Mouse (Mus musculus) lung, postnatal 0 days (tissue): ENCODE results near the gene Olfr1315-ps1. TPM values are rescaled to one million over a fixed set of nuclear protein-coding genes. Genes with fewer than 3 reads are reported as not detected.

ENCODE experiments used
- ATAC-seq: fragments of 200-750 bp; cut with Nextera tagmentation; 2 replicates; pipeline ENCODE4 v1.8.0; 2017; ENCODE audit warnings: moderate library complexity
- DNase-seq: peaks from one replicate; pipeline ENCODE4 v3.0.0-alpha.2; 2016; ENCODE audit warnings: low spot score
- H3K27ac ChIP-seq: fragments of 300-500 bp; sonication (generic); 2 replicates; pipeline ENCODE4 v1.5.1; 2014; ENCODE audit warnings: antibody characterized with exemption, mild to moderate bottlenecking, low read length, mixed read lengths
- H3K27me3 ChIP-seq: fragments of 300-500 bp; sonication (generic); replicated peaks from 2 replicates; pipeline ENCODE4 v1.6.1; 2014; ENCODE audit warnings: low read length, mixed read lengths; ENCODE audit not compliant: insufficient read depth
- H3K36me3 ChIP-seq: fragments of 300-500 bp; sonication (generic); 2 replicates; pipeline ENCODE4 v1.6.1; 2014; ENCODE audit warnings: low read length, mixed read lengths; ENCODE audit not compliant: insufficient read depth
- H3K4me1 ChIP-seq: fragments of 300-500 bp; sonication (generic); 2 replicates; pipeline ENCODE4 v1.6.1; 2014; ENCODE audit warnings: antibody characterized with exemption, low read depth, low read length, mixed read lengths; ENCODE audit not compliant: insufficient read depth
- H3K4me2 ChIP-seq: fragments of 300-500 bp; sonication (generic); replicated peaks from 2 replicates; pipeline ENCODE4 v1.6.1; 2014; ENCODE audit warnings: low read depth, mild to moderate bottlenecking, low read length, moderate library complexity, mixed read lengths
- H3K4me3 ChIP-seq: fragments of 300-500 bp; sonication (generic); 2 replicates; pipeline ENCODE4 v1.5.1; 2014; ENCODE audit warnings: low read depth, low read length
- H3K9ac ChIP-seq: fragments of 300-500 bp; sonication (generic); replicated peaks from 2 replicates; pipeline ENCODE4 v1.6.1; 2014; ENCODE audit warnings: low read depth, mild to moderate bottlenecking
- H3K9me3 ChIP-seq: fragments of 300-500 bp; sonication (generic); 2 replicates; pipeline ENCODE4 v1.6.1; 2016; ENCODE audit warnings: low read length, mixed read lengths
- CTCF ChIP-seq: IDR thresholded peaks from 2 replicates; pipeline ENCODE4 v1.5.1; 2016; ENCODE audit warnings: antibody characterized with exemption, mild to moderate bottlenecking
- EP300 ChIP-seq: IDR thresholded peaks from 2 replicates; pipeline ENCODE4 v1.6.1; 2016; ENCODE audit warnings: antibody characterized with exemption, mild to moderate bottlenecking, control low read depth
- WGBS: fragments of 180-500 bp; shearing (Covaris S2); extraction: QIAGEN DNeasy Blood & Tissue Kit; methylation state at CpG from one replicate; pipeline ENCODE4 v1.1.7; 2014; 5-methylcytosine and 5-hydroxymethylcytosine counted together
- polyA plus RNA-seq: library from polyadenylated mRNA; unstranded; fragments of >200 nt; fragmentation: Nextera tagmentation; extraction: Ambion mirVana; gene quantifications from 2 replicates; pipeline ENCODE4 v1.2.1, GENCODE M21; 2015

Olfr1315-ps1 gene
- not detected in 2 replicates for polyA plus RNA-seq

DNA sequence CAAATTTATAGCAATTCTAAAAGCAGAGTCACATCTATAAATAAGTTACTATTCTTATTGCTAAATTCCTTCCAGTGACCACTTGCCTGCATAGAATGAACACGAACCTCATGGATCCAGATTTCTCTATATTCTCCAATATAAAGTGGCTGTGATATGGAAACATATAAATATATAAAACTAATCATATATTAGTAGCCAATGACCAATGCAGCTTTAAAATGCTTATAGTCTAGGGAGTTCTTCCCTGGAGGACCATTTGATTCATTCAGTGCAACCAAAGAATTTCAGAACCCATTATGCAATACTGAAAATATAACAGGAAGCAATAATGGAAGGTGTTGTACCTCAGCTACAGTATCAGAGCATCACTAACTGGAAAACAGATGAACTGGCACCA lies at the start of gene Olfr1315-ps1:
Olfr1315-ps1 (minus strand) TSS at position 101 of the 400 bp plus-strand sequence.
- DNase-seq, result no peak
- no peaks in the 10 kb centered on the region for H3K36me3 ChIP-seq
- no peak within 1 kb of the TSS for H3K4me3 ChIP-seq
- no peak for ATAC-seq
- H3K4me2 ChIP-seq, result no peak within 1 kb of the TSS
- TF ChIP-seq CTCF (no peak), EP300 (no peak)
- H3K9ac ChIP-seq, result no peak within 1 kb of the TSS
- no peaks in the 10 kb centered on the region for H3K27me3 ChIP-seq
- H3K9me3 ChIP-seq, result no peaks in the 10 kb centered on the region
- WGBS, result 58% methylated on average over 1 of the region's 1 CpGs
- H3K27ac ChIP-seq, result no peak within 1 kb of the TSS
- H3K4me1 ChIP-seq, result no peaks in the 10 kb centered on the region

DNA sequence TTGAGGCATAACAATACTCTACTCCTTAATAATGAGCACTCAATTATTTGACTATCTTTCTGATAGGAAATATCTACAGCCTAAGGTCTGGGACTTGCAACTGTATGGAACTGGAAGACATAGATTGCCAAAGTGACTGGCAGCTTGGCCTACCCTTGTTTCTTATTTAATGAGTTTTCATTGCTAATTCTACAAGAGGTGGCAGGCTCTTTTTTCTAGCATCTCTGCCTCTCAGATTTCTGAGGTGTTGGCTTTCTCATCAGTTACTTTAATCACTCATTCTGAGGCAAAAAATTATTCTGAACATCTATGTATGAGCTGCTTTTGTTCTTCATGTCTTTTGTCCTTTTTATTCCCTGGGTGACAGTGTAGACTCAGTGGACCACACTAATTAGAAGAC lies 38.7 kb upstream of the Olfr1315-ps1 start, which contains the start of gene Olfr1318:
Olfr1318 (plus strand) TSS at position 301 of the 400 bp plus-strand sequence.
- ATAC-seq (no peak), DNase-seq (no peak)
- Histone ChIP-seq H3K4me1 (no peaks in the 10 kb centered on the region), H3K27me3 (no peaks in the 10 kb centered on the region), H3K9ac (no peak within 1 kb of the TSS), H3K27ac (no peak within 1 kb of the TSS), H3K4me3 (no peak within 1 kb of the TSS), H3K4me2 (no peak within 1 kb of the TSS), H3K36me3 (no peaks in the 10 kb centered on the region), H3K9me3 (no peaks in the 10 kb centered on the region)
- TF ChIP-seq CTCF, result no peak

DNA sequence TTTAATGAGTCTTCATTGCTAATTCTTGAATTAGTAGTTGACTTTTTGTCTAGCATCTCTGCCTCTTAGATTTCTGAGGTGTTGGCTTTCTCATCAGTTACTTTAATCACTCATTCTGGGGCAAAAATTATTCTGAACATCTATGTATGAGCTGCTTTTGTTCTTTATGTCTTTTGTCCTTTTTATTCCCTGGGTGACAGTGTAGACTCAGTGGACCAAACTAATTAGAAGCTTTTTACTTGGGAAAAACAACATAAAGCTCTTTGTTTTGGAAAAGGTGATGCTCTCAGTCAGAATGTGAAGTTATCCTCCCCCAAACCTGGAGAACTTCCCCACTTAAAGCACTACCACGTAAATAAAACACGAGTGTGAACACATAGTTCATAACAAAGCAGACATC lies 24.8 kb upstream of the Olfr1315-ps1 start, which contains the start of gene Olfr1317:
Olfr1317 (plus strand) TSS at position 301 of the 400 bp plus-strand sequence.
- no peak within 1 kb of the TSS for H3K27ac ChIP-seq
- WGBS, result 54% methylated on average over 2 of the region's 2 CpGs
- ATAC-seq (no peak), DNase-seq (no peak)
- no peak for TF ChIP-seq CTCF
- TF ChIP-seq EP300, result no peak
- no peak within 1 kb of the TSS for H3K9ac ChIP-seq
- H3K36me3 ChIP-seq, result no peaks in the 10 kb centered on the region
- H3K27me3 ChIP-seq, result no peaks in the 10 kb centered on the region
- no peaks in the 10 kb centered on the region for H3K4me1 ChIP-seq
- no peak within 1 kb of the TSS for H3K4me3 ChIP-seq
- H3K9me3 ChIP-seq, result no peaks in the 10 kb centered on the region
- no peak within 1 kb of the TSS for H3K4me2 ChIP-seq

DNA sequence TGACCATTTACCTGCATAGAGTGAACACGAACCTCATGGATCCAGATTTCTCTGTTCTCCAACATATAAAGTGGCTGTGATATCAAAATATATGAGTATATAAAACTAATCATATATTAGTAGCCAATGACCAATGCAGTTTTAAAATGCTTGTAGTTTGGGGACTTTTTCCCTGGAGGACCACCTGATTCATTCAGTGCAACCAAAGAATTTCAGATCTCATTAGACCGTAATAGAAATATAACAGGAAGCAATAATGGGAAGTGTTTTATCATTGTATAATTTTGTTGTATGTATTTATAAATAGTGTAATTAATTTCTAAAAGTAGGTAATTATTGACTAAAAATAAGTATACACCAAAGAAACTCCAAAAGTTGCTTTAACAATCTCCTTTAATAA lies 19.6 kb upstream of the Olfr1315-ps1 start, which contains the start of gene Olfr1316:
Olfr1316 (minus strand) TSS at position 101 of the 400 bp plus-strand sequence.
- DNase-seq, result no peak

DNA sequence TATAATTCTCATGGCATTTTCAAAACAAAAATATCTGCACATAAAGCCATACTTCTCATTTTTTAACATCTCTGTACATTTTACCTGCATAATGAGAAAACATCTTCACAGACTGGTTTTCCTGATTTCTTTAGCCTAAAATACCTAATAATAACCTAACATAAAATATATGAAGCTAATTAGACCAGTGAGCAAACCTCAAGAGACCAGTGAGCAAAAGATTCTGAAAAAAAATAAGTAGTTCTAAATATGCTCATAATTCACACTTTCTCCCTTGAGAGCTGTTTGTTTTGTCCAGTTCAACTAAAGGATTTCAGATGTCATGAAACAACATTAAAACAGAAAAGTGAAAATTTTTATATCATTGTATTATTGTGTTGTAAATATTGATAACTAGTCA lies 18.6 kb downstream of the Olfr1315-ps1 start, which contains the start of gene Olfr1314:
Olfr1314 (minus strand) TSS at position 101 of the 400 bp plus-strand sequence.
- no peak for ATAC-seq
- H3K27me3 ChIP-seq, result no peaks in the 10 kb centered on the region
- H3K4me3 ChIP-seq, result no peak within 1 kb of the TSS
- H3K27ac ChIP-seq, result no peak within 1 kb of the TSS
- H3K9me3 ChIP-seq, result no peaks in the 10 kb centered on the region
- no peak within 1 kb of the TSS for H3K9ac ChIP-seq
- no peak for DNase-seq
- H3K4me1 ChIP-seq, result no peaks in the 10 kb centered on the region
- no peak within 1 kb of the TSS for H3K4me2 ChIP-seq
- TF ChIP-seq EP300, result no peak
- no peak for TF ChIP-seq CTCF
- no peaks in the 10 kb centered on the region for H3K36me3 ChIP-seq

More for the DNA sequence above, 19.6 kb upstream of the Olfr1315-ps1 start, which contains the start of gene Olfr1316:
- ATAC-seq, result no peak
- no peaks in the 10 kb centered on the region for H3K4me1 ChIP-seq
- H3K27me3 ChIP-seq, result no peaks in the 10 kb centered on the region
- H3K27ac ChIP-seq, result no peak within 1 kb of the TSS
- H3K4me2 ChIP-seq, result no peak within 1 kb of the TSS
- WGBS, result 83% methylated on average over 2 of the region's 2 CpGs
- TF ChIP-seq CTCF, result no peak
- no peak for TF ChIP-seq EP300
- H3K36me3 ChIP-seq, result no peaks in the 10 kb centered on the region
- no peak within 1 kb of the TSS for H3K9ac ChIP-seq
- no peak within 1 kb of the TSS for H3K4me3 ChIP-seq
- H3K9me3 ChIP-seq, result no peaks in the 10 kb centered on the region

DNA sequence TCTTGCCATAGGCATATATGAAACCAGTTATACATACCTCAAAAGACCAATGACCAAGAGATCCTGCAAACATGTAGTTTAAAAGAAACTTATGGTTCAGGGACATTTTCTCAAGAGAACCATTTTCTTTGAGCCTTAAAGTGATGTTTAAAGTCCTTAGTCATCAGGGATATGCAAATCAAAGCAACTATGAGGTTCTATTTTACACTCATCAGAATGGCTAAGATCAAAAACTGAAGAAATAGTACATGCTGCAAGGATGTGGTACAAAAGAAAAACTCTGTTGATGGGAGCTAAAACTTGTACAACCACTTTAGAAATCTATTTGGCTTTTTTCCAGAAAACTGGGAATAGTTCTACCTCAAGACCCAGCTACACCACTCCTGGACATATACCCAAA lies 37.5 kb downstream of the Olfr1315-ps1 start, which contains the start of gene Olfr1313:
Olfr1313 (minus strand) TSS at position 101 of the 400 bp plus-strand sequence.
- TF ChIP-seq CTCF (no peak), EP300 (no peak)
- ATAC-seq (no peak), DNase-seq (no peak)
- no peak within 1 kb of the TSS for H3K4me3 ChIP-seq
- H3K27me3 ChIP-seq, result no peaks in the 10 kb centered on the region
- no peaks in the 10 kb centered on the region for H3K36me3 ChIP-seq
- no peaks in the 10 kb centered on the region for H3K4me1 ChIP-seq
- no peak within 1 kb of the TSS for H3K9ac ChIP-seq
- H3K27ac ChIP-seq, result no peak within 1 kb of the TSS
- no peaks in the 10 kb centered on the region for H3K9me3 ChIP-seq
- no peak within 1 kb of the TSS for H3K4me2 ChIP-seq

Other genes starting within 250 kb of the Olfr1315-ps1 start
- not detected in 2 replicates for gene Olfr1305, start 238.3 kb downstream of the Olfr1315-ps1 start, polyA plus RNA-seq
- not detected in 2 replicates for gene Olfr1306, start 199.2 kb downstream of the Olfr1315-ps1 start, polyA plus RNA-seq
- gene Olfr1307, start 166.0 kb downstream of the Olfr1315-ps1 start, polyA plus RNA-seq, result not detected in 2 replicates
- not detected in 2 replicates for gene Olfr1308, start 150.5 kb downstream of the Olfr1315-ps1 start, polyA plus RNA-seq
- not detected in 2 replicates for gene Olfr1309, start 125.2 kb downstream of the Olfr1315-ps1 start, polyA plus RNA-seq
- not detected in 2 replicates for gene Olfr1310, start 102.7 kb downstream of the Olfr1315-ps1 start, polyA plus RNA-seq
- gene Olfr1311, start 91.0 kb downstream of the Olfr1315-ps1 start, polyA plus RNA-seq, result not detected in 2 replicates
- not detected in 2 replicates for gene Olfr1312, start 65.2 kb downstream of the Olfr1315-ps1 start, polyA plus RNA-seq
- gene Olfr1313, start 37.6 kb downstream of the Olfr1315-ps1 start, polyA plus RNA-seq, result not detected in 2 replicates
- gene Olfr1314, start 18.7 kb downstream of the Olfr1315-ps1 start, polyA plus RNA-seq, result not detected in 2 replicates
- not detected in 2 replicates for gene Olfr1316, start 19.5 kb upstream of the Olfr1315-ps1 start, polyA plus RNA-seq
- not detected in 2 replicates for gene Olfr1317, start 24.9 kb upstream of the Olfr1315-ps1 start, polyA plus RNA-seq
- gene Olfr1318, start 38.8 kb upstream of the Olfr1315-ps1 start, polyA plus RNA-seq, result 0.05 TPM in 1 of 2 replicates, not detected in the other
- gene Lpcat4, start 124.0 kb upstream of the Olfr1315-ps1 start, polyA plus RNA-seq, result 11.0 and 11.9 TPM in 2 replicates
- gene Nutm1, start 143.9 kb upstream of the Olfr1315-ps1 start, polyA plus RNA-seq, result 0.02 TPM in 1 of 2 replicates, not detected in the other
- gene Nop10, start 146.5 kb upstream of the Olfr1315-ps1 start, polyA plus RNA-seq, result 116 and 120 TPM in 2 replicates
- gene Slc12a6, start 150.4 kb upstream of the Olfr1315-ps1 start, polyA plus RNA-seq, result 9.0 and 9.7 TPM in 2 replicates
- not detected in 2 replicates for gene Gm21985, start 150.9 kb upstream of the Olfr1315-ps1 start, polyA plus RNA-seq